Mouse (Mus musculus) CH12.LX (cell line): ENCODE measurements around the gene Stk36. TPM values are rescaled to one million over a fixed set of nuclear protein-coding genes. Genes with fewer than 3 reads are reported as not detected.
A peak's percentile ranks its signal among the peaks of the same experiment; 100 is the strongest.

Experiments
- DNase-seq: peaks from one replicate; pipeline ENCODE4 v3.0.0-alpha.2; 2013; ENCODE audit errors: extremely low read depth
- H3K27ac ChIP-seq: 2 replicates; pipeline ENCODE4 v1.5.1; 2012; ENCODE audit warnings: low read depth, mild to moderate bottlenecking, control low read depth, moderate library complexity; ENCODE audit not compliant: insufficient read depth
- H3K27me3 ChIP-seq: replicated peaks from 2 replicates; pipeline ENCODE3; 2012; ENCODE audit warnings: inconsistent platforms
- H3K36me3 ChIP-seq, 2 experiments: replicated peaks in 1 of 2; 2 replicates each; pipeline versions ENCODE3 to v1.6.1; 2012; ENCODE audit warnings: inconsistent platforms in 1 of 2, low read length in 1 of 2, mild to moderate bottlenecking in 1 of 2, mixed read lengths in 1 of 2, moderate library complexity in 1 of 2; ENCODE audit not compliant: control insufficient read depth in 1 of 2, insufficient read depth in 1 of 2
- H3K4me1 ChIP-seq, 2 experiments: 2 replicates each; pipeline ENCODE4 v1.6.1; 2012; ENCODE audit warnings: inconsistent platforms in 1 of 2, moderate library complexity in 1 of 2; ENCODE audit not compliant: insufficient read depth in 2 of 2, control insufficient read depth in 1 of 2
- H3K4me2 ChIP-seq: 2 replicates; pipeline ENCODE4 v1.6.1; 2012; ENCODE audit warnings: low read depth, mild to moderate bottlenecking, control low read depth; ENCODE audit not compliant: poor library complexity, insufficient read depth, severe bottlenecking
- H3K4me3 ChIP-seq, 3 experiments: fragments of 150-350 bp in 1 of 3; sonication (generic) in 1 of 3; replicated peaks in 1 of 3; 2 replicates each; pipeline versions ENCODE3 to v1.5.1; 2011 to 2012; ENCODE audit warnings: low read depth in 2 of 3, low read length in 2 of 3, mild to moderate bottlenecking in 2 of 3, moderate library complexity in 2 of 3, control low read depth in 1 of 3, improper control_type of control experiment in 1 of 3, inconsistent platforms in 1 of 3, mixed read lengths in 1 of 3; ENCODE audit not compliant: poor library complexity in 1 of 3
- H3K79me2 ChIP-seq: replicated peaks from 2 replicates; pipeline ENCODE4 v1.6.1; 2012; ENCODE audit warnings: mild to moderate bottlenecking, moderate library complexity; ENCODE audit not compliant: control insufficient read depth, poor library complexity, insufficient read depth, severe bottlenecking; ENCODE audit errors: extremely low read depth
- H3K9ac ChIP-seq: 2 replicates; pipeline ENCODE4 v1.6.1; 2012; ENCODE audit warnings: low read depth, mild to moderate bottlenecking, control low read depth, moderate library complexity; ENCODE audit not compliant: insufficient read depth
- H3K9me3 ChIP-seq: replicated peaks from 2 replicates; pipeline ENCODE3; 2012; ENCODE audit warnings: low read length, inconsistent platforms, mixed read lengths
- BHLHE40 ChIP-seq: IDR thresholded peaks from 2 replicates; pipeline ENCODE4 v1.6.1; 2011; ENCODE audit warnings: mild to moderate bottlenecking, low read depth, low read length, improper control_type of control experiment
- CHD1 ChIP-seq: IDR thresholded peaks from 2 replicates; pipeline ENCODE4 v1.6.1; 2012; ENCODE audit warnings: low read depth, low read length, improper control_type of control experiment, inconsistent platforms
- CHD2 ChIP-seq: IDR thresholded peaks from 2 replicates; pipeline ENCODE4 v1.6.1; 2011; ENCODE audit warnings: low read length, improper control_type of control experiment
- CTCF ChIP-seq, 2 experiments: IDR thresholded peaks in 1 of 2; conservative IDR thresholded peaks in 1 of 2; 2 replicates each; pipeline ENCODE4 v1.5.1; 2011 to 2012; ENCODE audit warnings: low read depth in 2 of 2, low read length in 2 of 2, improper control_type of control experiment in 1 of 2, inconsistent platforms in 1 of 2, mild to moderate bottlenecking in 1 of 2, moderate library complexity in 1 of 2
- E2F4 ChIP-seq: IDR thresholded peaks from 2 replicates; pipeline ENCODE4 v1.6.1; 2011; ENCODE audit warnings: low read depth, low read length, improper control_type of control experiment; ENCODE audit not compliant: insufficient replicate concordance
- ELF1 ChIP-seq: IDR thresholded peaks from 2 replicates; pipeline ENCODE4 v1.6.1; 2014; ENCODE audit warnings: low read depth, mild to moderate bottlenecking, inconsistent platforms, low read length, improper control_type of control experiment
- EP300 ChIP-seq: IDR thresholded peaks from 2 replicates; pipeline ENCODE4 v1.6.1; 2011; ENCODE audit warnings: low read length, improper control_type of control experiment
- ETS1 ChIP-seq: conservative IDR thresholded peaks from 2 replicates; pipeline ENCODE4 v1.6.1; 2012; ENCODE audit warnings: low read depth, mild to moderate bottlenecking, inconsistent platforms, low read length, improper control_type of control experiment, moderate library complexity
- GABPA ChIP-seq: IDR thresholded peaks from 2 replicates; pipeline ENCODE4 v1.6.1; 2012; ENCODE audit warnings: low read depth, low read length, improper control_type of control experiment, inconsistent platforms; ENCODE audit not compliant: insufficient replicate concordance
- HCFC1 ChIP-seq: IDR thresholded peaks from 2 replicates; pipeline ENCODE4 v1.6.1; 2012; ENCODE audit warnings: low read depth, mild to moderate bottlenecking, inconsistent platforms, low read length, improper control_type of control experiment
- IRF4 ChIP-seq: IDR thresholded peaks from 2 replicates; pipeline ENCODE4 v1.6.1; 2014; ENCODE audit warnings: low read depth, mild to moderate bottlenecking, inconsistent platforms, low read length, improper control_type of control experiment
- JUN ChIP-seq: IDR thresholded peaks from 2 replicates; pipeline ENCODE4 v1.6.1; 2011; ENCODE audit warnings: low read depth, mild to moderate bottlenecking, low read length, improper control_type of control experiment, moderate library complexity; ENCODE audit not compliant: insufficient read depth
- JUND ChIP-seq: conservative IDR thresholded peaks from 2 replicates; pipeline ENCODE4 v1.6.1; 2011; ENCODE audit warnings: low read depth, low read length, improper control_type of control experiment
- KAT2A ChIP-seq: IDR thresholded peaks from 2 replicates; pipeline ENCODE4 v1.6.1; 2012; ENCODE audit warnings: low read length, improper control_type of control experiment, inconsistent platforms; ENCODE audit not compliant: insufficient replicate concordance
- MAFK ChIP-seq: IDR thresholded peaks from 2 replicates; pipeline ENCODE4 v1.6.1; 2011; ENCODE audit warnings: low read length, improper control_type of control experiment; ENCODE audit not compliant: insufficient replicate concordance
- MAX ChIP-seq: IDR thresholded peaks from 2 replicates; pipeline ENCODE4 v1.6.1; 2011; ENCODE audit warnings: low read length, improper control_type of control experiment
- MEF2A ChIP-seq: IDR thresholded peaks from 2 replicates; pipeline ENCODE4 v1.6.1; 2014; ENCODE audit warnings: low read depth, mild to moderate bottlenecking, inconsistent platforms, low read length, improper control_type of control experiment, borderline replicate concordance
- MXI1 ChIP-seq: IDR thresholded peaks from 2 replicates; pipeline ENCODE4 v1.6.1; 2011; ENCODE audit warnings: mild to moderate bottlenecking, low read depth, low read length, improper control_type of control experiment
- MYC ChIP-seq: IDR thresholded peaks from 2 replicates; pipeline ENCODE4 v1.6.1; 2011; ENCODE audit warnings: low read depth, mild to moderate bottlenecking, improper control_type of control experiment, low read length
- NELFE ChIP-seq: IDR thresholded peaks from 2 replicates; pipeline ENCODE4 v1.6.1; 2011; ENCODE audit warnings: low read depth, low read length, improper control_type of control experiment
- NRF1 ChIP-seq: IDR thresholded peaks from 2 replicates; pipeline ENCODE4 v1.6.1; 2014; ENCODE audit warnings: low read depth, mild to moderate bottlenecking, inconsistent platforms, low read length, improper control_type of control experiment, moderate library complexity
- PAX5 ChIP-seq: IDR thresholded peaks from 2 replicates; pipeline ENCODE4 v1.6.1; 2012; ENCODE audit warnings: low read length, inconsistent platforms, mixed read lengths
- POLR2A ChIP-seq: IDR thresholded peaks from 2 replicates; pipeline ENCODE4 v1.6.1; 2011; ENCODE audit warnings: low read depth, mild to moderate bottlenecking, improper control_type of control experiment, low read length
- POLR2AphosphoS2 ChIP-seq: IDR thresholded peaks from 2 replicates; pipeline ENCODE4 v1.6.1; 2011; ENCODE audit warnings: low read depth, low read length, improper control_type of control experiment
- RAD21 ChIP-seq: IDR thresholded peaks from 2 replicates; pipeline ENCODE4 v1.6.1; 2011; ENCODE audit warnings: low read depth, mild to moderate bottlenecking, low read length, improper control_type of control experiment, moderate library complexity
- RCOR1 ChIP-seq: conservative IDR thresholded peaks from 2 replicates; pipeline ENCODE4 v1.6.1; 2012; ENCODE audit warnings: low read depth, mild to moderate bottlenecking, inconsistent platforms, low read length, improper control_type of control experiment
- SIN3A ChIP-seq: IDR thresholded peaks from 2 replicates; pipeline ENCODE4 v1.6.1; 2012; ENCODE audit warnings: low read length, improper control_type of control experiment, inconsistent platforms
- SMC3 ChIP-seq: IDR thresholded peaks from 2 replicates; pipeline ENCODE4 v1.6.1; 2011; ENCODE audit warnings: low read depth, low read length, improper control_type of control experiment
- TBP ChIP-seq: conservative IDR thresholded peaks from 2 replicates; pipeline ENCODE4 v1.6.1; 2011; ENCODE audit warnings: low read depth, low read length, improper control_type of control experiment
- TCF12 ChIP-seq: IDR thresholded peaks from 2 replicates; pipeline ENCODE4 v1.6.1; 2014; ENCODE audit warnings: low read depth, mild to moderate bottlenecking, inconsistent platforms, low read length, improper control_type of control experiment
- UBTF ChIP-seq: IDR thresholded peaks from 2 replicates; pipeline ENCODE4 v1.6.1; 2012; ENCODE audit warnings: low read depth, mild to moderate bottlenecking, inconsistent platforms, low read length, improper control_type of control experiment, moderate library complexity
- USF1 ChIP-seq: IDR thresholded peaks from 2 replicates; pipeline ENCODE4 v1.6.1; 2014; ENCODE audit warnings: low read depth, mild to moderate bottlenecking, inconsistent platforms, low read length, improper control_type of control experiment
- USF2 ChIP-seq: conservative IDR thresholded peaks from 2 replicates; pipeline ENCODE4 v1.6.1; 2011; ENCODE audit warnings: low read depth, low read length, improper control_type of control experiment
- ZC3H11A ChIP-seq: IDR thresholded peaks from 2 replicates; pipeline ENCODE4 v1.6.1; 2012; ENCODE audit warnings: low read depth, mild to moderate bottlenecking, inconsistent platforms, low read length, improper control_type of control experiment
- ZKSCAN1 ChIP-seq: IDR thresholded peaks from 2 replicates; pipeline ENCODE4 v1.6.1; 2012; ENCODE audit warnings: low read depth, inconsistent platforms, low read length, improper control_type of control experiment, borderline replicate concordance
- ZMIZ1 ChIP-seq: IDR thresholded peaks from 2 replicates; pipeline ENCODE4 v1.6.1; 2012; ENCODE audit warnings: low read depth, mild to moderate bottlenecking, inconsistent platforms, low read length, improper control_type of control experiment
- ZNF384 ChIP-seq: IDR thresholded peaks from 2 replicates; pipeline ENCODE4 v1.6.1; 2012; ENCODE audit warnings: low read depth, low read length, improper control_type of control experiment, inconsistent platforms
- dilution Hi-C: fragments of 300-500 bp; cut with MboI; formaldehyde crosslinking; loops from 2 replicates; pipeline ENCODE4 v1.14.3; 2020; ENCODE audit warnings: low sequenced_read_pairs; ENCODE audit not compliant: extremely low pct_unique_long_range_greater_than_20kb, extremely low pct_ligation_motif_present
- in situ Hi-C: fragments of 300-500 bp; cut with MboI; formaldehyde crosslinking; loops from 3 replicates; pipeline ENCODE4 v1.14.3; 2019; ENCODE audit warnings: low sequenced_read_pairs, low pct_ligation_motif_present, low pct_unique_long_range_greater_than_20kb, mixed read lengths
- polyA plus RNA-seq: library from polyadenylated mRNA; unstranded; fragments of >175 nt; gene quantifications from 2 replicates; pipeline ENCODE4 v1.2.1, GENCODE M21; 2012; ENCODE audit warnings: low read depth; ENCODE audit not compliant: insufficient read length
- total RNA-seq, 2 experiments: library from RNA; depleted of rRNA; stranded (reverse); fragments of 300-350 nt in 1 of 2; fragments of >200 nt in 1 of 2; gene quantifications; 2 replicates each; pipeline ENCODE4 v1.2.3; 2012 to 2014

The Stk36 gene
- total RNA-seq (2012; rRNA removed) (0.81 and 1.1 TPM in 2 replicates), total RNA-seq (2014; rRNA removed) (0.40 and 0.46 TPM in 2 replicates), polyA plus RNA-seq (1.8 and 2.4 TPM in 2 replicates)

GRCm38 (mm10) chr1:74601267-74601962 lies at the start of gene Stk36, which contains the start of gene Rnf25:
TSS of gene Stk36 (plus strand) at chr1:74601445.
TSS of gene Rnf25 (minus strand) at chr1:74601397.
- H3K36me3 ChIP-seq, result peaks cover 11 to 30% of the 10 kb centered on the region in 2 experiments
- in situ Hi-C loops, result no loop called here
- H3K9ac ChIP-seq, result peak within 1 kb of the TSS; percentile 80
- H3K27me3 ChIP-seq, result no peaks in the 10 kb centered on the region
- peak within 1 kb of the TSS; percentile 93 to 99 (median 99) for H3K4me3 ChIP-seq
- DNase-seq, result peak; percentile 90
- H3K4me1 ChIP-seq, result peaks cover 2 to 25% of the 10 kb centered on the region in 2 experiments; a peak in 3 of 4 replicates
- H3K9me3 ChIP-seq, result no peaks in the 10 kb centered on the region
- TF ChIP-seq SIN3A (peak; percentile 85), CHD2 (no peak), POLR2AphosphoS2 (peak; percentile 74; the same call in 1 of the 2 replicates), KAT2A (peak; percentile 73; the same call in 1 of the 2 replicates), ZNF384 (no peak), JUND (no peak), POLR2A (peak; percentile 98), JUN (no peak), MAX (no peak), CTCF (conservative IDR thresholded peaks at IDR 0.05 in 1 of 2, IDR thresholded peaks at IDR 0.05 in 1 of 2; ENCODE audit: low read depth in 2 of 2, low read length in 2 of 2) (no peak), BHLHE40 (no peak), TBP (peak; percentile 58; the same call in 1 of the 2 replicates), RCOR1 (no peak), ZC3H11A (no peak), SMC3 (no peak), NELFE (peak; percentile 90), CHD1 (no peak), MXI1 (peak; percentile 82; the same call in 1 of the 2 replicates), MAFK (no peak), E2F4 (no peak), ELF1 (peak; percentile 86), UBTF (no peak), MYC (no peak), PAX5 (no peak), ZKSCAN1 (no peak), USF2 (no peak), ETS1 (no peak), TCF12 (peak; percentile 79), IRF4 (no peak), RAD21 (no peak), USF1 (no peak), MEF2A (no peak), NRF1 (no peak), GABPA (no peak), HCFC1 (peak; percentile 80), ZMIZ1 (peak; percentile 67; the same call in 1 of the 2 replicates), EP300 (no peak)
- TF ChIP-seq, all 38 proteins: peak for 11
- Histone ChIP-seq H3K27ac (peak within 1 kb of the TSS; percentile 39), H3K79me2 (peaks cover 16% of the 10 kb centered on the region), H3K4me2 (peak within 1 kb of the TSS; percentile 84)
- dilution Hi-C loops, result no loop called here
